Mouse (Mus musculus): ENCODE data around the gene Sec16a.
A peak's percentile ranks its signal among the peaks of the same experiment; 100 is the strongest.

The Sec16a gene

DNA sequence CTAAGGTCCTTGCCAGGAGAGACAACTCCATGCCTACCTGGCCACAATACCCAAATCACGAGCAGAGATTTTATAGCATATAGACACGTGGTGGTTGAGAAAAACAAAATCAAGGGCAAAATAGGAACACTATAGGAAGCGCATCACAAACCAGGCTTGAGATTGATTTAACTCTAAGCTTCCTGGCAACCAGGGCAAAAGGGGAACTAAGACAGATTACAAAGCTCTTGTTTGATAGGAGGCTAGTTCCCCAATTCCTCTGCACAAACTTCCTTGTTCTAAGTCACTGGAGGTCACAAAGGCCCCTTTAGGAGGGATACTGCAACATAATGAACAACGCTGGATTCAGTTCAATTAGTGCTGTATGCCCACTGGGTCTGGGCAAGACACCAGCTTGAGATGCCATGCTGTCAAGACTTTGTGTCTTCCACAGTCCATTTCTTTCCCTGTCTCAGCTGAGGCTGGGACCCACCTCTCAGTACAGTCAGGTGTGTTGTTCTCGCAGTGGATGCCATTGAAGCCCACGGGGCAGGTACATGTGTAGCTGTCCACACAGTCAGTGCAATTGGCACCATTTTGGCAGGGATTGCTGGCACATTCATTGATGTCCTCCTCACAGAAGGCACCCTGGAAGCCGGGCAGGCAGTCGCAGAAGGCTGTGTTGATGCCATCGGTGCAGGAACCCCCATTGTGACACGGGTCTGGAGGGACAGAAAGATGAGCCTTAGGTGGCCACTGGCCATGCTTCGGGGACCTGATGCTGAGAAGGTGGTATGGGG lies 27.5 kb upstream of the Sec16a start:
- no peak for DNase-seq

DNA sequence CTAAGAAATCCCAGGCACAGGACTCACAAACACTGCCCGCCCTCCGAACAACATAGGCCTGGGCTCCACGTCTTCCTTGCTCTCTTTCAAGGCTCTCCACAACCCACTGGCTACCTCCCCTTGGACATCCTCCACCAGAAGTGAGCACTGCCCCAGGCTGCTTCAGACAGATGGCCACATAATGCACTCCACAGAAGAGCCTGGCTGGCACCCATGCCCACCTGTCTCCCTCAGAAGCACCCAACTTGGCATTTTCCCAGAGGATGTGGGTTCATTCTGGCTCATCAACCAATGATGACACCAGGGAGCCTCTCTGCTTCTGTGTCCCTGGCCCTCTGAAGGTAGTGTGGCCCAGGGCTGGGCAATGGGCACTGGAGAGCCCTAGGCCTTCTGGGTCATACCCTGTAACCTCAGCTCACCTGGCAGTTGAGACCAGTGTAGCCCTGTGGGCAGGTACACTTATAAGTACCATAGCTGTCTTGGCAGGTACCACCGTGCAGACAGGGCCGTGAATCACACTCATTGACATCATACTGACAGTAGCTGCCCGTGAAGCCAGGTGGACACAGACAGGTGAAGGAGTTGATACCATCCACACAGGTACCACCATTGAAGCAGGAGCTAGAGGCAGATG lies 26.8 kb upstream of the Sec16a start:
- DNase-seq, result no peak

DNA sequence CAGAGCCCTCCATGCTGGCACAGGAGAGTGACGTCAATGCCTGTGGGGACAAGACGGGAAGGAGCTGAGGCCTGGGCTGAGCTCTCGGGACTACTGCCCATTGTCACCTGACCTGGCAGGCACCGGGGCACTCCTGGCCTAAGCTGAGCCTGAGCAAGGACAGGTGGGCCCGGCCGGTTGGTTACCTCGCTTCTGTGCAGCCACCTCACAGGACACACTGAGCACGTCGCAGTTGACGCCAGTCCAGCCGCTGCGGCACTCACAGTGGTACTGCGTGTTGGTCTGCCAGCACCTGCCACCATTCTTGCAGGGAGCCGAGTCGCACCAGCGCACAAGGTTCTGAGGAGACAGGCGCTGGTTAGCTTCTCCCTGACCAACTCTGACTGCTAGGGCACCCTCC lies 26.0 kb upstream of the Sec16a start:
- DNase-seq, result no peak

DNA sequence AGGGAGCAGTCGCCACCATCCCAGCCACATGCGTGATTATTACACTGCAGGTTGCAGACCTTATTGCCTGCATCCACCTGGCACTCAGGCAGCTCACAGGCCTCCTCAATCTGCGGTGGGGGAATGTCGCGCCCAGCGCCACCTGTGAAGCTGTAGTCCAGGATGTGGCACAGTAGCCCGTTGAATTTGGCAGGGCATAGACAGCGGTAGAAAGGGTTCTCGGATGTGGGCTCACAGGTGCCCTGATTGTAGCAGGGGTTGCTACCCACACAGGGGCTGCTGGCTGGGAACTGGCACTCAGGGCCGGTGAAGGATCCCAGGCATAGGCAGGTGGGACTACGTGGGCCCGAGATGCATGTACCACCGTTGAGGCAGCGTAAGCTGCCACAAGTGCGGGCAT lies 23.4 kb upstream of the Sec16a start:
- peak; percentile 65 for DNase-seq

DNA sequence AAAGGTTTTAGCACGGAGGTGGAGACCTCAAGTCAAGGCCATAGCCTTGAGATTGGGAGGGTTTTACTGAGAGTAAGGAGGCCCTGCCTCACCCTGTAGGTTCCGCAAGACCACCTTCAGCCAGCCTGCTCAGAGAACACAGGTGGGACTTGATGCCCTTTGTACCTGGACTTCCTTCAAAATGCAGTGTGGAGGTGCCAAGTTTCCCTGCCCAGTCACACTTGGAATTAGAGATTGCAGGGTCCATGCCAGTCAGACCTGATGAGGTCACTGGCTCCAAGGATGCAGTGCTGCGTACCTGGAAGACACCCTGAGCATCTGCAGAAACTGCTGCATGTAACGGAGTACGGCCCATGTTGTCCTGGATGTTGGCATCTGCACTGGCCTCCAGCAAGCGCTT lies 18.4 kb upstream of the Sec16a start:
- no peak for DNase-seq

DNA sequence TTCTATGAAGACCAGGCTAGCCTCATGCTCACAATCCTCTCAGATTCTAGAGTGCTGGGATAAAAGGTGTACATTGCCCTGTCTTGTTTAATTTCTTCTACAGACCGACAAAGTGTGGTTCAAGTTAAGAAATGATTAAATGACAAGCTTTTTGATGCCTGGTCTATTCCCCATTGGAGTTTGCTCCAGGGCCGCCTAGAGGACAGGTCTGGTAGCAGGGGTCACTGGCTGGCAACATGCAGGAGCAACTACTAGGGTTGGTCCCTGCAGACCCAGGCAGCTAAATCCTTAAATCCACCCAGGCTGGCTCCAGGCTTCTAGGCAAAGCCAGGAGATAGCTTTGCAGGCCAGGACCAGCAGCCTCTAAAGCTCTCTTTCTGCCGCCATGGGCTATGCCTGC lies 18.0 kb upstream of the Sec16a start:
- no peak for DNase-seq

DNA sequence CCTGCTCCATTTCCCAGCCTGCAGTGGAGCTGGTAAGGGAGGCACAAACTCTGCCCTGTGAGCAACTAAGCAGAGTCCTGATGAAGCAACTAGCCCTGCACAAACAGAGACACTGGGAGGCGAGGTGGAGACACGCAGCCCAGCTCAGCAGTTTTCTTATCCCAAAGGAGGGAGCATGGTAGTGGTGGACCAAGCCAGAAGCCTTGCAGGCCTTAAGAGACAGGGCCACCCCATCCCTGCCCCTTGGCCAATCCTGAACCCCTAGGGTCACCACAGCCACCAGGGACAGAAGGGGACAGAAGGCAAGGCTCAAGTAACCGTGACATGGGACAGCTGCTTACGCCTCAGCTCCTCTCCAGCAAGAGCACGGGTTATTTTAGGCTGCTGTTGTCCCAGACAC lies 16.7 kb upstream of the Sec16a start:
- DNase-seq, result no peak

DNA sequence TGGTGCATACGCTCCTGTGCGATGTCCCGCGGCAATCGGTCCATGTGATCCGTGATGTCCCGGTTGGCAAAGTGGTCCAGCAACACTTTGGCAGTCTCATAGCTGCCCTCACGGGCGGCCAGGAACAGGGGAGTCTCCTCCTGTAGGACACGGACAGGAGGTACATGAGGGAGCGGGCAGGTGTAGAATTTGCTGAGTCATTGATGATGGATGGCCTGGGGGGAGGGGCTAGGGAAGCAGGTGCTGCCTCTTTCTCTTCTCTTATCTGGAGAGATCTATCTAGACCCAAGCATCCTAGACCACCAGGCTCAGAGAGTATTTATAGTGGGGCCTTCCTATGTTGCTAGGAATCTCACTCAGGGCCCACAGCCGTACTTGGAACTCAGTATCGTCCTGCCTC lies 15.8 kb upstream of the Sec16a start:
- DNase-seq, result peak; percentile 71

DNA sequence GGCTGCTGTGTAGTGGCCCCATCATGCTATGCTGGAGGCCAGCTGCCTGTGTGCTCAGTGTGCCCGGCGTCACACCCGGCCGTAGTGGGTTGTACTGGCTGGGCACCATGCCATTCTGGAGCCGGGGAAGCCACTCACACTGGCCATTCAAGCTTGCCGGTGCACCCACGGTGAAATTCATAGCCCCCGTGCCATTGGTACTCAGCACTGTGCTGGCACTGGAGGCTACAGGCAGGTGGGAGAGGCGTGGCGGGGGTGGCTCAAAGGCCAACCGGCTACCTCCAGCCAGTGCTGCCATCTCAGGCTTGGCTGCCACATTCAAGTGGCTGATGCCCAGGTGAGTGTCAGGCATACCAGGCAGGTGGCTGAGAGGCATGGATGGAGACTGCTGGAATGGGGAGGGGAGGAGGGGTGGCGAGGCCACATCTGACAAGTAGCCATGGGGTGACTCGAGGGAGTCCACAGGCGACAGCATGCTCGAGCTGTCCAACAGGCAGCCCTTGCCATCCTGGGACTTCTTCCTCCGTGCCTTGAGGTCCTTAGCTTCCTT lies 15.2 kb upstream of the Sec16a start:
- DNase-seq, result no peak

DNA sequence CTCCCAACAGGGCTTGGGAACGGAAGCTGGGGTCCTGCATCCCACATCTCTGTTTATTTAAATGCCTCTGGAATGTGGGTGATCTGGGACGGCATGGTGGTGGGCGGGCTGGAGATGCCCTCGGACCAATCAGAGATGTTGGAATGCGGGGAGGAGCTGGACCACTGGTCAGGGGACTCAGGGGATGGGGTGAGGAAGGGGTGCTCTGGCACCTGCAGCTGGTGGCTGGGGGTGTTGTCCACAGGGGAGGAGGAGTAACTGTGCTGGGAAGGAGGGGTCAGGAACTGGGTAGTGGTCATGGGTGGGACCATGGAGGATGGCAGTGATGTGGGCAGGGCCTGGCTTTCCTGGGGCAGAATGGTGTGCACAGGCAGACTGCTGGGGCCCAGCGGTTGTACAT lies 14.5 kb upstream of the Sec16a start:
- no peak for DNase-seq

DNA sequence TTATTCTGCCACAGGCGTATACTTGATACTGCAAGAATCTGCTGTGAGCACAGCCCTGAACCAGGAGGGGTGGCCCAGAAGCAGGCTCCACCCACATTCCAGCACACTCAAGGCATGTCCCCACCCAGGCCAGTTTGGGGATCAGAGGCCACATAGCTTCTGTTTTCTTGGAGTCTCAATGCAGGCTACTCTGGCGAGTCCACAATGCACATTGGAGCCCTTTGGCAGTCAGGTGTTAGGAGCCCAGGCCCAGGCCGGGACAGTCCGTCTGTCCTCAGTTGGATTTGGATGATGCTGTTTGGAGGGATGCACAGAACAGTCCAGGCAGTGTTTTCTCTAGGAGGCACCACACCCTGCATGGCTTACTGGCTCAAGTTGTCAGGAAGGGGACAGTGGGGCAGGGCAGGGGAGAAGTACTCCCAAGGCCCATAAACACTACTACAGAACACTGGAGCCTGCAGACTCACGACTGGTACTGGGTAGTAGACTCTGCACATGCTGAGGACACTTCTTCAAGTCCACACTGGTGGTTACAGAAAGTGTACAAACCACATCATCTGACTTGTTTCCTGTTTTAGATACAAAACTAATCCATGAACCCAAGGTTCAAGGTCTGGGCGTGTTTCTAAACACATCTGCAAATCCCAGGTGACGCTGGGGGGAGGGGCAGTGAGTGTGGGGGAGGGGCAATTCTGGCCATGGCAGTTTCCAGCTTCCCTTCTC lies 13.5 kb upstream of the Sec16a start:
- peak; percentile 67 for DNase-seq

DNA sequence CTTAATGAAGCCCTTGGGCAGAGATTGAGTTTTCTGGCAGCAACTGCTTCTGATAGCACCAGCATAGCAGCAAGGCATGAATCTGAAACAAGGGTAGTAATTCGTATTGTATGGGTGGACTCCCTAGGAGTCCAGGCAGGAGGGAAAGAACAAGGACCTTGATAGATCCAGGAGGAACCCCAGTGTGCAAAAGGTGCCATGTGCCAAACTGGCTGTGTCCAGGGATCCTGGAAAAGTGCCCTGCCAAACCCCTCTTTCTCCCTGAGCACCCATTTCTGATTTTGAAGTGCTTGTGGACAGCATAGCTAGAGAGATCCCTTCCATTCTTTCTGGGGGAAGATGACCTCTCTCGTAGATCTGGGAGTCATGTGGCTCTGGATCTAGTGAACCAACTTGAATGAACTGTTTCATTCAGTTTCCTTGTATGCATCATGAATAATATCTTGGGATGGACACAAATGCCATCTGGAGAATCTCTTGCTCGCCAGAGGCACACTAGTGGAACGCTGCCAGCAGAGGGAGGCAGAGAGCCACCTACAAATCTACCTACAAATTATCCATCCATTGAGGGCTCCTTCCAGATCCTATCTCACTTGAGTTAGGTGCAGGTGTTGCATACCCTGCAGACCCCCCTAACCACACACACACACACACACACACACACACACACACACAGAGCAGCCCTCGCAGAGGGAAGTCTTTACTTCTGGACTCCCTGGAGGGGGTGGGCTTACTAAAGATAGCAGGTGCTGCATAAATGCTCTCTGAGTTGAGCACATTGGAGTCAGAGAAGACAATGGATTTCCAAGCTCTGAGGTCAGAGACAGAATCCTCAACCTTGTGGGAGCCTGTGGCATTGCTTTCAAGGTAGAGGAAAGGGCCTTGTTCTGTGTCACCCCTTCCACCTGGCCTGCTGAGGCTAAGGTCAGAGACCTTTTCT lies 4.4 kb upstream of the Sec16a start:
- DNase-seq, result peak; percentile 92

DNA sequence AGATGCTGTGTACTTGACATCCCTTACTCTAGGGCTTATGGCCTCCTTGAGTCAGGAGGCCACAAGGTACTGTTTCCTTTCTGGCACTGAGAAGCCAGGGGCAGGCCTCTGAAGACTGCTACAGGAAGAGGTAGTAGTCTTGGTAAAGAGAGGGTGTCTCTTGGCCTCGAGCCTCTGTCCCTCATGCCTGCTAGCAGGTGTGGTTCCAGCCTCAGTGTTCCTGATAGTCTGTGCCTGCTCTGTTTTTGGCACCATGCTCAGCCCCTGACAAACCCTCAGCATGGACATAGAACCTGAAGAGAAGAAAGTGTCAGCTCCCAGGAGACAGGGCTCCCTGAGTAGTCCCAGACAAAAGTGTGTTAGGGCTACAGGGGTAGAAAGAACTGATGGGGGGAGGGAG lies 2.4 kb upstream of the Sec16a start:
- DNase-seq, result peak; percentile 26

DNA sequence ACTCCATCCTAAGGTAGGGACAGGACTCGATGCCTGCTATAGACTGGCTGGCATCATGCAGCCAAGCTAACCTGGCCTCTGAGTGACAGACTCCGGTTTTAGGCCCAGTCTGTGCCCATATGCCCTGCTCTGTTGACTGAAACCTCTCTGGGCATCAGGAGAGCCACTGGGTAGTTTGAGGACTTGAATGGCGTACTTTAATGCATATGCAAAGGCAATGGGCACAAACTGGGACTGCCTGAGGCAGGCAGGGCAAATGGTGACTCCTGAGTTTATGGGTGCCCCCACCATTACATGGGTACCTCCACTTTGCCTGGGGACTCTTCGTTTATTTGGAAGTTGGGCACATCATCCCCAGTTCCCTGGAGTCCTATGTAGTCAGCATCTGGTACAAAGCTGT lies 1.7 kb upstream of the Sec16a start:
- peak; percentile 11 for DNase-seq

DNA sequence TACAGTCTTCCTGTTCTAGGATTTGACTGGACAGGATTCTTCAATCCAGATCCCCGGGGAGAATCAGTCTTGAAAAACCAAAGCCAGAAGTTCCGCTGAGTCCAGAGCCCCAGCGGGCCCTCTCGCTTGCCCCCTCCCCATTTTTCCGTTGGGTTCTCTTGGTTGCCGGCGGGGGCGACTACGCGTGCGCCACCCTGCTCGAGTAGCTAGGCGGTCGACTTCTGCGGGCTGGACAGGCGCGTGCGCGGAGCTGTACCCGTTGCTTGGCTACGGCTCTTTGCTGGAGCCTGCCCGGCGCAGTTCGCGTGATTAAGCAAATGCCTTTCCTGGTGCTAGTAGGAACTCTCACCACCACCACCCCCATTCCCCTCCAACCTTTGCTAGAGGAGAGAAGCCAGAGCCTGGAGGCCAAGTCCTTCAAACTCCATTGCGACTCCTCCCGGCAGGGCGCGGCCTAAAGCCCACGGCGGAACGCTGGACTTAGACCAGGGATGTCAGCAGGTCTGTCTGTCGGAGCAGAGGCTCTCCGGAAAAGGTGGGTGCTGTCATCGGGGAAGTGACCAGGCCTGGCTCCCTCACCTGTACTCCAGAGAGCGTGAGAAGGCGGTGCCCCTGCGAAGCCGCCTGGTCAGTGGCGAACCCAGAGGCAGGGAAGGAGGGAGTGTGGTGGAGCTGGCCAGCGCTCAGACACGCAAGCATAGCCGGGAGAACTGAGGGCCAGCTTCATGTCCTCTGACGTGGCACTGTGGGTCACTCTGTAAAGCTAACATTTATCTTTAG lies 840 bp upstream of the Sec16a start:
- peak; percentile 92 for DNase-seq

DNA sequence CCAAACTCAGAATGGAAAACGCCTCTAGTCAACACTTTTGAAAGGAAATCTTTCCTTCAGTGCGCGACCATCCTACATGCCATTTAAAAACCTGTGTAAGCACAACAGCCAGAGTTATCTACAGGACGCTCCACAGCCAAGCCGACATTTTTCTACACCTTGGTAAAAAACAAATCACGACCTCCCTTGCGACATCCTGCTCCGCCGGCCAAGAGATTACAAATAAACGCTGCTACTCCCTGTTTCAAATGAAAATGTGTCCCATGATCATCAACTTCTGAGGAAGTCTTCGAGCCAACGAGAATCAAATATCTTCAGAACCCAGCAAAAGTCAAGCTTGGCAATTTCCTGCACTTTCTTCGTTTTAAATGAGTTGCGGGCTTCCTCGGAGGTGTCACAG lies 648 bp downstream of the Sec16a start:
- DNase-seq, result no peak

DNA sequence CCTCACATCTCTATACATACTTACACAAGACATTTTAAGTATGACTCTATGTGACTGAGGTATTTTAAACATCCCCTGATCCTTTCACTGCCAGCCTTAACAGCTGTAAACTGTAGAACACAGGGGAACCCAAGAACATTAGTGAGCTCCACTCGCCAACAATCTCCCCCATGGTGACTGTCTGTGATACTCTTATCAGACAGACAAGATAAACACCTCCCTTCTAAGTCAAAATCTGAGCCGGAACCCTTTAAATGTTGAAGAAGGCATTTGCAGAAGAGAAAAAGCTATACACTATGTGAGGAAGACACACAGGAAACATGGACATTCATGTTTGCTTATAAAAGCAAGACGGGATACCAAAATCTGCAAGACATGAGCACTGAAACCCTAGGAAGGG lies 1.1 kb downstream of the Sec16a start:
- DNase-seq, result no peak

DNA sequence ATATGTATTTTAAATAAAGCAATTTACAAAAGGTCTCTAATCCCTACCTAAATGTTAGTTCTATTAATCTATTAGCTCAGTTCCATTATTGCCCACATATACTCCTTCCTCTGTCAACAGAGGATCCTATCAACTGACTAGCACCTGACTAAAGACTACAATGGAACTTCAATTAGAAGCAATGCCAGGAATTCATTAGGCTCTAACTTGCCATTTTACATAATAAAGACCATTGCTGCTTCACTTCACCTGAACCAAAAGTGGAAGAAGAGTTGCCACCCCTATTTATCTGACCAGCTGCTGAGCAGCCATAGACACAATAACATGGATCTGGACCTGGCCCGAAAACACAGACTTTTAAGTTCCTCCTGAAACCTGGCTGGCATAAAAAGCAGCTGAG lies 2.2 kb downstream of the Sec16a start:
- no peak for DNase-seq

DNA sequence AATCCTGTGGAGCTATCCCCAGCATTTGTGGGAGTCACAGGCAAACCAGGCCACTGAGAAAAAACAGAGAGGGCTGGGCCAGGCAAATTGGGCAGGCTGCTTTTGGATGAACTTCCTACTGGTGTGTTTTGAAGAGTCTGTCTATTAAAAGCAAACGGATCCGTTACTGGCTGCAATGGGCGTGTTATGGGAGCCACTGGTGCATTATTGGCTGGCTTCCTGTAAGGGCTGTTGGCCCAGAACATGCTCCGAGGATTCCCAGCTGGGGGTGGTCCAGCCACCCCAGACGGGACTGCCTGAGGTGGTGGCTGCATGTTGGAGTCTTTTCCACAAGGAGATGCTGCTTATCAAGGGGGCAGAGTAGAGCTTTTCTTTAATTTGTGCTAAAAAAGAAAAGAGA lies 3.3 kb downstream of the Sec16a start:
- no peak for DNase-seq

DNA sequence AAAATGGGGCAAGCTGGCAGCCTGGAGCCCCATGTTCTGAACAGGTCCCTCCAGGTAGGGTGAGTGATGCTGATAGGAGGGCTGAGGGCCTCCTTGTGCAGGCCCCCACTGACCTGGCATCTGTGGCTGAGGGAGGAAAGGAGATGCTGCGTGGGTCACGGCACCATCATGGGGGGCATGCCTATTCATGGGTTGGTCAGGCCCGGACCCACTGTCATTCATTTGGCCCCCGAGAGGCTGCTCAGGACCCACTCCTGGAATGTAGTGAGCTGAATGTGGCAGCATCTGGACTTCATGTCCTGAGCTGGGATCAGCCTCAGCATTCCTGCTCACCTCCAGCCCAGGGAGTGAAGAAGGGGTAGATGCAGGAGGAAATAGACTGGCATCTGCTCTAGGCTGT lies 3.8 kb downstream of the Sec16a start:
- no peak for DNase-seq

DNA sequence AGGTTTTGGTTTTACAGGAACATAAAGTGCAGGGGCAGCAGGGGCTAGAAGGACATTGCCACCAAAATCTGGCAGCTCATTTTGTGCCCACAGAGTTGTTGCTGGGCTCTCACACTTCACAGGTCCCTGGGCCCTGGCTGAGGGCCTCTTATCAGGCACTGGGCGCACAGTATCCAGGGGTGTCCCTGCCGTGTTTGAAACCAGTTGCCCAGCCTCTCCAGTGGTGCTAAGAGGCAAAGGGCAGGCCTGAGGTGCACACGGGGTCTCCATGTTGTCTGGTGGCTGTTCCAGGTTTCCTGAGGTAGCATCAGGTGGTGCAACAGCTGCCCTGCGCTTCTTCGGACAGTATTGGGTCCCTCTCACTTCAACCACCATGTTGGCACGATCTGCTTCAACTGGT lies 5.3 kb downstream of the Sec16a start:
- no peak for DNase-seq

DNA sequence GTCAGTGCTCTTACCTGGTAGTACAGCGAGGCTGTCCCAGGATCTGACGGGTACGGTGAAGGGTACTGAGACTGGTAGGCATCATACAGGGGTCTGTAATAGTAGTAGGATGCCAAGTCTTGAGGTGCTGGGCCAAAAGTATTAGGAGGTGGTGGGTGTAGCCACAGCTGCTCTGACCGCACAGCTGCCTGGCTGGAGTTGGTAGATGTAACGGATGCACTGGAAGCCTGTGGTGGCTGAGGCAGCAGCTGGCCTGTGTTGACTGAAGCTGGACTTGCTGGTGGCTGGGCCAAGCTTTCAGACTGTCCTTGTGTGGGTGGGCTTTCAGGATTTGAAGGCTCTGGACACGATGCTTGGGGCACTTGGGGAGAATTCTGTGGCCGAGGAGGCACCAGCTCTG lies 6.6 kb downstream of the Sec16a start:
- DNase-seq, result no peak
